Mouse (Mus musculus) gastrocnemius, postnatal 4 days (tissue): ENCODE data around the gene Dek. TPM values are rescaled to one million over a fixed set of nuclear protein-coding genes. Genes with fewer than 3 reads are reported as not detected.

Source experiments
- DNase-seq, 2 experiments: peaks; one replicate each; pipeline ENCODE4 v3.0.0; 2021 to 2022; ENCODE audit warnings: low spot score in 2 of 2, mixed read lengths in 2 of 2
- total RNA-seq, 2 experiments: library from RNA; stranded (reverse); gene quantifications; 2 replicates each; pipeline ENCODE4 v1.2.3; 2021

Dek gene
- total RNA-seq, 2 experiments from 2014 or later = 82.7 to 90.6 TPM

DNA sequence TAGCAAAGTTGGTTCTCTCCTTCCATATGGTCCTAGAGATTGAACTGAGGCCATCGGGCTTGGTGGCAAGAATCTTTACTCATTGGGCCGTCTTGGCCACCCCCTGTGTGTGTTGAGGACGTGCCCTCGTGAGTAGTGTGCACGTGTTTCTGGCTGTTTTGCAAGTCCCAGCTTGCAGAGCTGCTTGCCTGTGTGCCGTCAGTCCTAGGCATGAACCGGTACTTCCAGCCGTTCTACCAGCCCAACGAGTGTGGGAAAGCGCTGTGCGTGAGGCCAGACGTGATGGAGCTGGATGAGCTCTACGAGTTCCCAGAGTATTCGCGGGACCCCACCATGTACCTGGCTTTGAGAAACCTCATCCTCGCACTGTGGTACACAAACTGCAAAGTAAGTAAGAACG, 43.2 kb downstream of the Dek start:
- DNase-seq = no peak

DNA sequence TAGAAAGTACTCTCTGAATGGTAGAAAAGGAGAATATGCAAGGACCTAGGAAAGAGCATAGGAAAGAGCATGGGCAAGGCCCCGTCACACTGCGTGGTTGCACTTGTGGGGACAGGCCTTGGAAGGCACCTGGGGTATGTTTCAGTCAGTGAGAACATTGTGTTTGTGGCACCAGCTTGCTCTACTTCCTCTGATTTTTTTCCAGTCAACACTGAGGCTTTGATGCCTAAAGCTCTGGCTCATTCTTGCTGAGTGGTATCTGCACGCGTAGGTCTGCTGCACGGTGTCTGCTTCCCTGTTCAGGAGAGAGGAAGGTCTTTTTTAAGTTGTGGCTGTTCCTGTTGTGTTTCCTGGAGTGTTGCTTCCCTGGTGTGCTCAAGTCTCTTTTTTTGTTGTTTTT, 49.2 kb downstream of the Dek start:
- DNase-seq = no peak

DNA sequence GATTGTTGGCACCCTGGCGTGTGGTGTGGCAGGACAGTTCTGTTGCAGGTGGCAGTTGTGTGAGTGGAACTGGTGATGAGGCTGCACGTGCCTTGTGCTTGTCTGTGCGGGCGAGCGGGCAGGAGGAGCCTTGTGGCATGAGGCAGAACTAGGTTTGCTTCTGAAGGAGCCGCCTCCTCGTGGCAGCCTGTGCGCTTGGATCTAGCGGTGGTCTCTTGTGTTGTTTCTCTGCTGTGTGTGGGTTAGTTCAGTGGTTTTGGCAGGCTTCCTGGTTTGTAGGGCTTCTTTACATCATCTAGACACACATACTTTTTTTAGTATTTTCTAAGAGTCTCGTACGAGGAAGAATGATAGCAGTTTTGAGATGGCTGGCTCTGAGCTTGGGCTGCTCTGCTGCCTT, 49.9 kb downstream of the Dek start:
- no peak for DNase-seq

DNA sequence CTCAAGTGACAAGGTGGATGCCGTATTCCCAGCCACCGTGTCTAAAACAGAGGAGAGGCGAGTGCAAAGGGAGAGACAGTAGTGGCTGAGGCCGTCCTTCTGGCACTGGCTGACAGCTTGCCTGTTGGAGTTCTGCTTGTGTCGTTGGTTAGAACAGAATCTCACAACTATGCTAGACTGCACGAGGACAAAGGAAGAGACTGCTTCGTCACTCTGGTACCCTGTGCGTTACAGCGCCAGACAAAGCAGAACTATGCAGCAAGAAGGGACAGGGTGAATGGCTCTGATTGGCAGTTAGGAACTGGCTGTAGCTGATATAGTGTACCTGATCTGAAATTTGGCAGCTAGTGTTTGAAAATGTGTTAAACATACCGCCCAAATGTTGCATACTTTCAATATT, 52.0 kb downstream of the Dek start:
- DNase-seq = no peak

DNA sequence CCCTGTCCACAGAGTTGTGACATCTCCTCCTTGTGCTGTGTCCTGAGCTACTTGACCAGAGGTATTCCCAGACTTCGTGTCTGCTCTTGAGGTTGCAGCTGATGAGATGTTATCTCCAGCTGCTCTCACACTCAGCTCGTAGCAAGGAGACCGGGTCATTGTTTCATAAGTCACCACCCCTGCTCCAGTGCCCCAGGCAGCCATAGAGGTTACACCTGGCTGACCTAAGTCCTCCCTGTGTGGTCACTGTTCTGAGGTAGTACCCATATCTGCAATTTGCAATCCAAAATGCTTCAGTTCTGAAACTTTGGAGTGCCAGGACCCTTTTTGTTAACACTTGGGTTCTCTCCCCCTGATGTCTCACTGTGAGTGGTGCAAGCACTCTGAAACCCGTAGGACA, 56.0 kb downstream of the Dek start:
- DNase-seq = no peak

DNA sequence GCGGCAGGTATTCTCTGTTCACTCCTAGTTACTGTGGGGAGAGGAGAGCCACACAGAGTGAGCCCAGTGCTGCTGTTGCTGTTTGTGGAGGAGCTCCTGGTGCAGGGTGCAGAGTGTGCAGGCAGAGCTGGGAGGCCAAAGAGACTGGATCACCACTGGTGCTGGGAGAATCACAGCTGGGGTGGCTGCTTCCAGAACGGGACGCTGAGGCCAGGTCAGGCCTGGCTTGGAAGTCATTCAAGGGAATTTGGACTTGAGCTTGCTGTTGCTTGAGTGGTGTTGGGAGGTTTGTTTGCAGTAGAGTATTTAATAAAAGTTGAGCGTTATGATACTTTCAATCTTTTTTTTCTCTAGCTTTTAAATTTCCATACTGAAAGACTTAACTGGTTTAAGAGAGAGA, 58.0 kb downstream of the Dek start:
- DNase-seq = no peak

DNA sequence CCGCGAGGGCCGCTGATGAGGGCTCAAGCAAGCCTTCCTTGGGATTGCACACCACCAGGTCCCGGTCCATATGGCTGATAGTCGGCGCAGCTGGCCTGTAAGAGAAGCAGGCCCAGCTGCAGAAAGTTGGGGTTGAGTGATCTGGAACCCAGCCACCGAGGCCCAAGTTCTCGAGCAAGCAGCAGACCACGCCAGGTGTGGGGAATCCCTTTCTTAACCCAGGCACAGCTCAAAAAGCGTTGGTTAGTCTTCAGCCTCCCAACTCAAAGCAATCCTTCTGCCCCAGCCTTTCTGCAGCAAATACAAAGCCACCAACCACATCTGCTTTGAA, 61.4 kb downstream of the Dek start, which contains the start of gene Tpmt:
Tpmt (minus strand) TSS at position 121 of the 331 bp plus-strand sequence.
- DNase-seq = peak in 1 of 2 experiments; percentile 31

DNA sequence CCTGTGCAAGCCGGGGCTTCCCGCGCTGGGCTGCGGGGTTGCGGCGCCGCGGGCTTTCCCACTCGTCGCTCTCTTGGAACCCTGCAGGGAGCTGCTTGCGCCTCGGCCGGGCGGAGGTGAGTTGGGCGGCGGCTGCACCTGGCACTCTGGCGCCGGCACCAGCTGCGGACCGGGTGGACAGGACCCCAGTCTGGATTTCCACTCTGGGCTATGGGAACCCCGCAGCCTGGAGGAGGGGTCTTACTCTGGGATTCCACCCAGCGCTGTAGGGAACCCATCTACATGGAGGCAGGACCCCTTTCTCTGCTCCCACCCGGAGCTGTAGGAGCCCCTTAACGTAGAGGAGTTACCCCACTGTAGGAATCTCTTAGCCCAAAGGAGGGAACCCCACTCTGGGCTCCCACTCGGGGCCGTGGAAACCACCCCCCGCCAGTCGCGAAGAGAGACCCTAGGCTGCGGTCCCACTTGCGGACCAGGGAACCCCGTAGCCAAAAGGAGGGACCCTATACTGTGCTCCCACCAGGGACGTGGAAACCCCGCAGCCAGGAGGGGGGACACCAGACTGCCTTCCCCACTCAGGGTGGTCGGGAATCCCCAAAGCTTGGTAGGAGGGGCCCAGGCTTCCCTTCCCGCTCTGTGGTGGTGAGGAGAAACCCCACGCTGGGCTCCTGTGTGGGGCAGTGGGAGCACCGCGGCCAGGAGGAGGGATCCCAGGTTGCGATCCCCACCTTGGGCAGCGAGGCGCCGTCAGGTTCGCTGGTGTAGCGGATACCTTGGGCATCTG, 62.0 kb downstream of the Dek start:
- DNase-seq = peak; percentile 17 to 26

DNA sequence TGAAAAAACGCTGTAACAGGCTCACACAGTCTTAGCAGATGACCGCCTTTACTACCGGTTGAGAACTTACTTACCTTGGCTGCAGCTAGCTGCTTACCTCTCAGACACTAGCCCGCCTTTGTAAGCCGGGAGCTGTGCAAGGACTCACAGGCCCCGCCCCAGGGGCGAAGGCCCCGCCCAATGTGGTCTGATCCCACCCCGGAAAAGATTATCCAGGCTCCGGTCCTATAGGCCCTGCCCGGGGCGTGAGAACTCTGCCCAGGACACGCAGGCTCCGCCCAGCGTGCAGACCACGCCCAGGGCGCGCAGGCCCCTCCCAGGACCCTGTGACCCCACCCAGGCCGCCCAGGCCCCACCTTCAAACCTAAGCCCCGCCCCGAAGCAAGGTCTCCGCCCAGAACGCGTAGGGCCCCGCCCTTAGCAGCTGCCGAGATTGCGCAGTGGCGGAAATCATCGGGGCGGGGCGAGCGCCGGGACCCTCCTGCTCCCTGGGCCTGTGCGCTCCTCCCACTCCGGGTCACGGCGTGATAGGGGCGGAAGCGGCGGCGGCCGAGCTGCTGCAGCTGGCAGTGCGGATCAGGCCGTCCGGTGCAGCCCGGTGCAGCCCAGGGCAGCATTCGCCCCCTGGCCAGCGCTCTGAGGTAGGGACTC, 62.8 kb downstream of the Dek start, which contains the start of gene Kdm1b:
Kdm1b (plus strand) TSS at position 470 of the 651 bp plus-strand sequence.
- DNase-seq = peak; percentile 99

DNA sequence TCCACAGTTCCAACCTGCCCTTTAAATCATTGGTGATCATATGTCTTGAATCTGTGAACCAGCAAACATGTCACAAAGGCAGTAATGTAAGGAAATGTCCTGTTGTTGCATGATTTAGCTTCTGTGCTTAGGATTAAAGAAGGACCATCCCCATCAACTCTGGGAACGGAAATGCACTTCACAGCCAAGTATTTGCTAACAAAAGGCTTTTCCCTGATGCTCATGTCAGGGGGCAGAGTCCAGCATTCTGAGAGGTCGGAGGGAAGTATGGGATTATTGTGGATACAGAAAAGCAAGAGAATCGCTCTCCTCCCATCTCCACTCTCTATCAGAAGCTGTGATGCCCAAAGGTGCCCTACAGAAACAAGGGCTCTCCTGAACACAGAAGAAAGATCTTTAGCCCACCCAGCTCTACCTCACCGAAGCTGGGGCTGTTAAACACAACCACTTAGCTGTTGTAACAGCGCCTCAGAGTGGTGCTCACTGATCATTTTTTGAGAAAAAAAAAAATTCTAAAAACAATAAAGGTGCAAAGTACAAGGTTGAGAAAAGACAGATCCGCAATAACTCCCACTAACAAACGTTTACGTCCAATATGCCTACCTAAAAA, 63.9 kb downstream of the Dek start:
- no peak for DNase-seq

DNA sequence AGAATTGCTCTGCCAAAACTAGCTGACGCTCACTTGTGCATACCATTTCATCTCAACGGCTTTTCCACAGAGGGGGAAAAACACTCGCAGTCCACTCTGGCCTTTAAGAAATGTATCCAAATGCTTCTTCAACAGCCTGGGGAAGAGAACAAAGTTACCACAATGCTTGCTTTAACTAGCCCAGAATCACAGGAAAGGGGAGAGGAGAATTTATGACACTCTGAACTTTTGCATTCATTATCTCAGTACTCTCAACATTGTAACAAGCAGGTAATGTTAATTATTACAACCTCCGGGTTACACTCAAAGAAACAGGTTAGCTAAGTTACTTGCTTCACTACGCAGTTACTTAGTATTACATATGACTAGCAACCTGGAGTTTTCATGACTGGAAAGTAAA, 65.9 kb downstream of the Dek start:
- DNase-seq = no peak

DNA sequence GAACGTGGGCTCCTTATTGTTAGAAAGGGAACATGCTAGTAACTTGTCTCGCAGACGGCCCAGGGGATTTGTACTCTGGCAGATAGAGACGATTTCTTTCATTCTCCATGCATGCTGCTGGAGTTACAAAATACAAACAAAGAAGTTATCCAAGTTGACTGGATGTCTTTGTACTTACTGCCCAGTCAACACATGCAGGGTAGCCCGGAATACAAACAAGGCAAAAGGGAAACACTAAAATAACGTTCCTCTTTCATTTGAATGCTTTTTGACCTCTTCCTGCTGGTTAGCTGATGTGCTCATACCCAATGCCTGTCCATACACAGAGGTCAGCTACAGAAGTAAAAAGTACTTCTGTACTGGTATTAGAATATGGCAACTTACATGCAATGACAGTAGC, 68.1 kb downstream of the Dek start:
- DNase-seq = no peak

Other genes starting within 250 kb of the Dek start
- gene Kif13a, start 176.3 kb downstream of the Dek start, total RNA-seq = 10 to 100 TPM; 61.0 to 67.1 TPM
- 1 to 10 TPM; 3.6 to 3.8 TPM for gene Nhlrc1, start 91.4 kb downstream of the Dek start, total RNA-seq
- gene Kdm1b, start 62.7 kb downstream of the Dek start, total RNA-seq = 10 to 100 TPM in 1 of 2 experiments, 1 to 10 TPM in 1; 9.0 to 11.3 TPM
- gene Tpmt, start 61.5 kb downstream of the Dek start, total RNA-seq = 1 to 10 TPM; 7.0 to 8.6 TPM
- gene Rnf144b, start 16.5 kb upstream of the Dek start, total RNA-seq = 10 to 100 TPM; 10.7 to 12.5 TPM